Mouse (Mus musculus) thymus, adult 2 months (tissue): Measurements from ENCODE around the gene Selplg.

Experiments used
- CTCF ChIP-seq: fragments of 200-500 bp; IDR thresholded peaks from 2 replicates; pipeline ENCODE4 v1.5.1; 2012; ENCODE audit warnings: mild to moderate bottlenecking, control low read depth, low read length, moderate library complexity, borderline replicate concordance; ENCODE audit not compliant: control insufficient read depth, poor library complexity, insufficient read depth; ENCODE audit errors: extremely low read depth
- POLR2A ChIP-seq: fragments of 200-500 bp; IDR thresholded peaks from 2 replicates; pipeline ENCODE4 v1.6.1; 2012; ENCODE audit warnings: mild to moderate bottlenecking, low read length, control low read depth, moderate library complexity; ENCODE audit not compliant: control insufficient read depth, poor library complexity, insufficient read depth; ENCODE audit errors: extremely low read depth

GRCm38 (mm10) chr5:113825558-113825957, 6.9 kb downstream of the Selplg start:
- no peak for TF ChIP-seq CTCF
- TF ChIP-seq POLR2A, result no peak
